ENCODE assay signal across 27 mouse cellular contexts in the genomic region with DNA sequence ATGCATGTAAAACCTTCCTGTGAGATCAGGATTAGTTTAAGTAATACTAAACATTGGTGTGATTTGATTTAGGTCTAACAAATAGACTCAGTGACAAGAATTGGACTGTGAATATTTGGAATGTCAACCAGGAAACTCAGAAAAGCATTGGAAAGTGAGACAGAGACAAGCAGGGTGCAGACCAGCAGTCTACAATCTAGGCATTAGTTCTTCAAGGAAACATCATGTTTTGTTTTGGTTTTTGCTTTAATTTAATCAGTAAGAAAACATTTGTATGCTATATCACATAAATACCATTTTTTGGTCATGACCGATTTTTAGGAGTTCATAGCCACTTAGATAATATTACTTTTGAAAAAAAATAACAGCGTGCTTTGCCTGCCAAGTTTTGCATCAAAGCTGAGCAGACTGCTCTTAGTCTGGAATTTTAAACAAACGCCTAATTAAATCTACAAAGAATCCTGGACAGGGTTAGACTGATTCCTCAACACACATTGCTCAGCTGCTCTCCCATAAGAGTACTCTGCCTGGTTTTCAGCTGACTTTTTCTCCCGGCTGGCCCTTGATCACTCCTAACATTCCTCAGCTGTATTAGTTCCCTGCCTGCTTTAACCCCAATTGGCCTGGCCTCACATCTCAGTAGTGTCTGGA.
DNase-seq lines count a peak whose midpoint lies in the region; ATAC-seq and TF ChIP-seq lines count a peak whose summit lies in the region.
"Had no signal": no experiment of that assay in that cellular context is flagged by ENCODE, and none has a peak within 500 bp of the region (broad histone marks: within the 10 kb centered on the region; RNA-seq: fewer than 3 reads in every experiment).

No protein-coding gene starts in this region.

- no peak for TF ChIP-seq EP300 in lung, postnatal 0 days (IDR thresholded peaks at IDR 0.05)

- H3K4me2 ChIP-seq in forebrain, embryonic 14.5 days (ENCODE audit: low read length): no peak overlapping the region
- H3K4me2 ChIP-seq in forebrain, embryonic 12.5 days: no peak overlapping the region
- no peak overlapping the region for H3K4me2 ChIP-seq in kidney, embryonic 16.5 days (replicated peaks; ENCODE audit: low read depth, low read length)
- no peak overlapping the region for H3K4me2 ChIP-seq in lung, postnatal 0 days (replicated peaks; ENCODE audit: low read depth, low read length)
- H3K4me2 ChIP-seq in stomach, embryonic 15.5 days: no peak overlapping the region
- H3K4me2 ChIP-seq: embryonic facial prominence, embryonic 13.5 days; heart, embryonic 12.5 days; limb, embryonic 12.5 days; liver, embryonic 12.5 days; midbrain, embryonic 15.5 days; neural tube, embryonic 12.5 days had no signal

- ATAC-seq in forebrain, embryonic 14.5 days: peak; percentile 52; the same call in 1 of the 2 replicates
- no peak for ATAC-seq in forebrain, embryonic 12.5 days (ENCODE audit: low FRiP score)
- ATAC-seq in kidney, embryonic 16.5 days (ENCODE audit: low FRiP score, low TSS enrichment): 0 out of 2 replicates have a peak, but pooled peaks have one; percentile 19
- ATAC-seq in lung, postnatal 0 days: peak; percentile 32
- peak; percentile 47; the same call in 1 of the 2 replicates for ATAC-seq in stomach, embryonic 15.5 days (ENCODE audit: insufficient read depth, low FRiP score, low read depth)
- ATAC-seq: CD4-positive, CD25-positive, alpha-beta regulatory T cell, adult 4 months; hindbrain, postnatal 0 days; liver, embryonic 12.5 days; midbrain, embryonic 15.5 days had no signal

- TF ChIP-seq CTCF in kidney, adult 2 months (conservative IDR thresholded peaks at IDR 0.05; ENCODE audit: insufficient read depth, insufficient read length, low read depth, low read length): no peak
- no peak for TF ChIP-seq CTCF in lung, postnatal 0 days (IDR thresholded peaks at IDR 0.05)

- H3K4me1 ChIP-seq in forebrain, embryonic 14.5 days (ENCODE audit: control insufficient read depth, insufficient read depth, low read length): peaks cover 2% of the 10 kb centered on the region; the same call in 1 of the 2 replicates
- peaks cover 2% of the 10 kb centered on the region; the same call in 1 of the 2 replicates for H3K4me1 ChIP-seq in forebrain, embryonic 12.5 days
- no peaks in the 10 kb centered on the region for H3K4me1 ChIP-seq in kidney, embryonic 16.5 days (ENCODE audit: insufficient read depth, low read length)
- H3K4me1 ChIP-seq in kidney, adult 2 months (ENCODE audit: control insufficient read depth, insufficient read depth, low read length): no peaks in the 10 kb centered on the region
- no peaks in the 10 kb centered on the region for H3K4me1 ChIP-seq in lung, postnatal 0 days (ENCODE audit: insufficient read depth, low read depth, low read length)
- no peaks in the 10 kb centered on the region for H3K4me1 ChIP-seq in stomach, embryonic 15.5 days
- H3K4me1 ChIP-seq: heart, embryonic 12.5 days; limb, embryonic 12.5 days; liver, embryonic 12.5 days; midbrain, embryonic 15.5 days; neural tube, embryonic 12.5 days had no signal

- no peak overlapping the region for H3K9ac ChIP-seq in forebrain, embryonic 14.5 days (ENCODE audit: low read length)
- H3K9ac ChIP-seq in forebrain, embryonic 12.5 days: no peak overlapping the region
- no peak overlapping the region for H3K9ac ChIP-seq in kidney, embryonic 16.5 days (replicated peaks; ENCODE audit: low read length)
- H3K9ac ChIP-seq in lung, postnatal 0 days (replicated peaks; ENCODE audit: low read depth): no peak overlapping the region
- H3K9ac ChIP-seq in stomach, embryonic 15.5 days: no peak overlapping the region
- H3K9ac ChIP-seq: embryonic facial prominence, embryonic 13.5 days; heart, embryonic 12.5 days; limb, embryonic 12.5 days; liver, embryonic 12.5 days; midbrain, embryonic 15.5 days; neural tube, embryonic 12.5 days had no signal

- no peaks in the 10 kb centered on the region for H3K36me3 ChIP-seq in forebrain, embryonic 14.5 days (ENCODE audit: control insufficient read depth, insufficient read depth, low read length)
- no peaks in the 10 kb centered on the region for H3K36me3 ChIP-seq in forebrain, embryonic 12.5 days (replicated peaks)
- no peaks in the 10 kb centered on the region for H3K36me3 ChIP-seq in kidney, embryonic 16.5 days (ENCODE audit: insufficient read depth, low read length)
- H3K36me3 ChIP-seq in kidney, adult 2 months (ENCODE audit: control insufficient read depth, insufficient read depth, low read length): no peaks in the 10 kb centered on the region
- no peaks in the 10 kb centered on the region for H3K36me3 ChIP-seq in lung, postnatal 0 days (ENCODE audit: insufficient read depth, low read length)
- no peaks in the 10 kb centered on the region for H3K36me3 ChIP-seq in stomach, embryonic 15.5 days
- H3K36me3 ChIP-seq: embryonic facial prominence, embryonic 13.5 days; heart, embryonic 12.5 days; hindbrain, embryonic 10.5 days; limb, embryonic 12.5 days; liver, embryonic 12.5 days; midbrain, embryonic 15.5 days; neural tube, embryonic 12.5 days had no signal

- peak; percentile 45 for DNase-seq in forebrain, embryonic 14.5 days (ENCODE audit: low spot score)
- no peak for DNase-seq in kidney, adult 2 months
- DNase-seq in lung, postnatal 0 days (ENCODE audit: low spot score): no peak
- no peak for DNase-seq in lung, postnatal 14 days
- no peak for DNase-seq in cerebellum, adult 9-11 months
- DNase-seq: adrenal gland, postnatal 36 days; cerebellum, adult 11-12 months; cerebellum, postnatal 14 days; gastrocnemius, postnatal 10 days; heart, postnatal 10 days; kidney, adult 8-10 months; right cerebral cortex, postnatal 14 days; thymus, adult 18-20 months; thymus, postnatal 36 days had no signal

- no peak overlapping the region for H3K4me3 ChIP-seq in forebrain, embryonic 14.5 days (ENCODE audit: low read depth, low read length)
- no peak overlapping the region for H3K4me3 ChIP-seq in forebrain, embryonic 12.5 days (replicated peaks)
- no peak overlapping the region for H3K4me3 ChIP-seq in kidney, embryonic 16.5 days (ENCODE audit: low read length)
- no peak overlapping the region for H3K4me3 ChIP-seq in kidney, adult 2 months (ENCODE audit: insufficient read depth, low read depth, low read length)
- H3K4me3 ChIP-seq in lung, postnatal 0 days (ENCODE audit: low read depth, low read length): no peak overlapping the region
- H3K4me3 ChIP-seq in stomach, embryonic 15.5 days (replicated peaks): no peak overlapping the region
- H3K4me3 ChIP-seq: embryonic facial prominence, embryonic 13.5 days; heart, embryonic 12.5 days; hindbrain, embryonic 10.5 days; limb, embryonic 12.5 days; liver, embryonic 12.5 days; midbrain, embryonic 15.5 days; neural tube, embryonic 12.5 days had no signal

- WGBS in forebrain, embryonic 14.5 days: 50% methylated on average over 4 of the region's 4 CpGs
- 64% methylated on average over 4 of the region's 4 CpGs for WGBS in forebrain, embryonic 12.5 days
- 55% methylated on average over 4 of the region's 4 CpGs for WGBS in kidney, embryonic 16.5 days
- 64% methylated on average over 4 of the region's 4 CpGs for WGBS in kidney, adult 2 months
- 31% methylated on average over 4 of the region's 4 CpGs for WGBS in lung, postnatal 0 days
- WGBS in stomach, embryonic 15.5 days: 32% methylated on average over 4 of the region's 4 CpGs

- no peaks in the 10 kb centered on the region for H3K9me3 ChIP-seq in forebrain, embryonic 14.5 days (replicated peaks; ENCODE audit: control insufficient read depth, low read length)
- no peaks in the 10 kb centered on the region for H3K9me3 ChIP-seq in forebrain, embryonic 12.5 days
- no peaks in the 10 kb centered on the region for H3K9me3 ChIP-seq in kidney, embryonic 16.5 days (ENCODE audit: low read length)
- H3K9me3 ChIP-seq in lung, postnatal 0 days (ENCODE audit: low read length): no peaks in the 10 kb centered on the region
- H3K9me3 ChIP-seq in stomach, embryonic 15.5 days: no peaks in the 10 kb centered on the region
- H3K9me3 ChIP-seq: embryonic facial prominence, embryonic 13.5 days; heart, embryonic 12.5 days; hindbrain, embryonic 10.5 days; limb, embryonic 12.5 days; liver, embryonic 12.5 days; midbrain, embryonic 15.5 days; neural tube, embryonic 12.5 days had no signal

- no peak overlapping the region for H3K27ac ChIP-seq in forebrain, embryonic 14.5 days (ENCODE audit: low read depth, low read length)
- H3K27ac ChIP-seq in forebrain, embryonic 12.5 days: no peak overlapping the region
- no peak overlapping the region for H3K27ac ChIP-seq in kidney, embryonic 16.5 days (ENCODE audit: low read length)
- no peak overlapping the region for H3K27ac ChIP-seq in kidney, adult 2 months (ENCODE audit: insufficient read depth, low read depth, low read length)
- no peak overlapping the region for H3K27ac ChIP-seq in lung, postnatal 0 days (ENCODE audit: low read length)
- H3K27ac ChIP-seq in stomach, embryonic 15.5 days: no peak overlapping the region
- H3K27ac ChIP-seq: embryonic facial prominence, embryonic 13.5 days; hindbrain, embryonic 10.5 days; hindbrain, postnatal 0 days; limb, embryonic 12.5 days; liver, embryonic 12.5 days; macrophage; midbrain, embryonic 15.5 days; neural tube, embryonic 12.5 days had no signal

- no peaks in the 10 kb centered on the region for H3K27me3 ChIP-seq in forebrain, embryonic 14.5 days (replicated peaks; ENCODE audit: control insufficient read depth, insufficient read depth, low read length)
- H3K27me3 ChIP-seq in forebrain, embryonic 12.5 days: no peaks in the 10 kb centered on the region
- H3K27me3 ChIP-seq in kidney, embryonic 16.5 days (ENCODE audit: insufficient read depth, low read length): no peaks in the 10 kb centered on the region
- no peaks in the 10 kb centered on the region for H3K27me3 ChIP-seq in kidney, adult 2 months (replicated peaks; ENCODE audit: control insufficient read depth, insufficient read depth, low read length)
- H3K27me3 ChIP-seq in lung, postnatal 0 days (replicated peaks; ENCODE audit: insufficient read depth, low read length): no peaks in the 10 kb centered on the region
- H3K27me3 ChIP-seq in stomach, embryonic 15.5 days (replicated peaks): no peaks in the 10 kb centered on the region
- H3K27me3 ChIP-seq: embryonic facial prominence, embryonic 13.5 days; heart, embryonic 12.5 days; limb, embryonic 12.5 days; liver, embryonic 12.5 days; midbrain, embryonic 15.5 days; neural tube, embryonic 12.5 days had no signal

- TF ChIP-seq POLR2A in kidney, adult 2 months (IDR thresholded peaks at IDR 0.05; ENCODE audit: low read depth, low read length): no peak
